Mouse (Mus musculus): Measurements from ENCODE around the gene Vmn1r14. TPM values are rescaled to one million over a fixed set of nuclear protein-coding genes. Genes with fewer than 3 reads are reported as not detected.

The Vmn1r14 gene
- not detected for polyA plus RNA-seq (2014; fragmentation: Illumina TruSeq; extraction: RNeasy Lipid Tissue Mini Kit (QIAGEN cat#74804); ENCODE audit: low read depth, low replicate concordance)

GRCm38 (mm10) chr6:57231386-57231785 is at the start of gene Vmn1r14:
Gene Vmn1r14, plus strand, starts transcription at chr6:57231686.

GRCm38 (mm10) chr6:57202990-57203389 is 28.5 kb upstream of the Vmn1r14 start, which contains the start of gene Vmn1r13:
Gene Vmn1r13, plus strand, starts transcription at chr6:57203290.

GRCm38 (mm10) chr6:57257652-57258051 is 26.2 kb downstream of the Vmn1r14 start, which contains the start of gene Vmn1r15:
Gene Vmn1r15, plus strand, starts transcription at chr6:57257952.

Other genes starting within 250 kb of the Vmn1r14 start
- gene Vmn1r6, start 234.4 kb upstream of the Vmn1r14 start, polyA plus RNA-seq (2014; fragmentation: Illumina TruSeq; extraction: RNeasy Lipid Tissue Mini Kit (QIAGEN cat#74804); ENCODE audit: low read depth, low replicate concordance) = not detected
- gene Vmn1r7, start 206.4 kb upstream of the Vmn1r14 start, polyA plus RNA-seq (2014; fragmentation: Illumina TruSeq; extraction: RNeasy Lipid Tissue Mini Kit (QIAGEN cat#74804); ENCODE audit: low read depth, low replicate concordance) = not detected
- not detected for gene Vmn1r8, start 199.4 kb upstream of the Vmn1r14 start, polyA plus RNA-seq (2014; fragmentation: Illumina TruSeq; extraction: RNeasy Lipid Tissue Mini Kit (QIAGEN cat#74804); ENCODE audit: low read depth, low replicate concordance)
- not detected for gene Vmn1r9, start 164.9 kb upstream of the Vmn1r14 start, polyA plus RNA-seq (2014; fragmentation: Illumina TruSeq; extraction: RNeasy Lipid Tissue Mini Kit (QIAGEN cat#74804); ENCODE audit: low read depth, low replicate concordance)
- not detected for gene Vmn1r10, start 122.2 kb upstream of the Vmn1r14 start, polyA plus RNA-seq (2014; fragmentation: Illumina TruSeq; extraction: RNeasy Lipid Tissue Mini Kit (QIAGEN cat#74804); ENCODE audit: low read depth, low replicate concordance)
- gene Vmn1r11, start 98.2 kb upstream of the Vmn1r14 start, polyA plus RNA-seq (2014; fragmentation: Illumina TruSeq; extraction: RNeasy Lipid Tissue Mini Kit (QIAGEN cat#74804); ENCODE audit: low read depth, low replicate concordance) = not detected
- gene Vmn1r12, start 74.8 kb upstream of the Vmn1r14 start, polyA plus RNA-seq (2014; fragmentation: Illumina TruSeq; extraction: RNeasy Lipid Tissue Mini Kit (QIAGEN cat#74804); ENCODE audit: low read depth, low replicate concordance) = not detected
- gene Vmn1r13, start 28.4 kb upstream of the Vmn1r14 start, polyA plus RNA-seq (2014; fragmentation: Illumina TruSeq; extraction: RNeasy Lipid Tissue Mini Kit (QIAGEN cat#74804); ENCODE audit: low read depth, low replicate concordance) = not detected
- not detected for gene Vmn1r15, start 26.3 kb downstream of the Vmn1r14 start, polyA plus RNA-seq (2014; fragmentation: Illumina TruSeq; extraction: RNeasy Lipid Tissue Mini Kit (QIAGEN cat#74804); ENCODE audit: low read depth, low replicate concordance)
- gene Vmn1r16, start 97.8 kb downstream of the Vmn1r14 start, polyA plus RNA-seq (2014; fragmentation: Illumina TruSeq; extraction: RNeasy Lipid Tissue Mini Kit (QIAGEN cat#74804); ENCODE audit: low read depth, low replicate concordance) = not detected
- gene Vmn1r17, start 132.0 kb downstream of the Vmn1r14 start, polyA plus RNA-seq (2014; fragmentation: Illumina TruSeq; extraction: RNeasy Lipid Tissue Mini Kit (QIAGEN cat#74804); ENCODE audit: low read depth, low replicate concordance) = not detected
- gene Vmn1r18, start 164.1 kb downstream of the Vmn1r14 start, polyA plus RNA-seq (2014; fragmentation: Illumina TruSeq; extraction: RNeasy Lipid Tissue Mini Kit (QIAGEN cat#74804); ENCODE audit: low read depth, low replicate concordance) = not detected
- gene Vmn1r19, start 172.1 kb downstream of the Vmn1r14 start, polyA plus RNA-seq (2014; fragmentation: Illumina TruSeq; extraction: RNeasy Lipid Tissue Mini Kit (QIAGEN cat#74804); ENCODE audit: low read depth, low replicate concordance) = not detected
- gene Vmn1r20, start 197.2 kb downstream of the Vmn1r14 start, polyA plus RNA-seq (2014; fragmentation: Illumina TruSeq; extraction: RNeasy Lipid Tissue Mini Kit (QIAGEN cat#74804); ENCODE audit: low read depth, low replicate concordance) = not detected

All from sigmoid colon, adult 10 weeks (tissue).